Mouse (Mus musculus) stomach, embryonic 15.5 days (tissue): ENCODE data around the gene Kbtbd6. TPM values are rescaled to one million over a fixed set of nuclear protein-coding genes. Genes with fewer than 3 reads are reported as not detected.
"Not testable (repeated sequence)": the region's sequence is repeated elsewhere in the genome, so short reads cannot be mapped to it uniquely, and the experiment has no call there.

Experiments used
- ATAC-seq: fragments of 200-750 bp; cut with Nextera tagmentation; 2 replicates; pipeline ENCODE4 v1.8.0; 2017; ENCODE audit warnings: low read depth, moderate number of reproducible peaks, moderate TSS enrichment; ENCODE audit not compliant: insufficient read depth, low FRiP score
- H3K27ac ChIP-seq: fragments of 300-500 bp; sonication (generic); 2 replicates; pipeline ENCODE4 v1.5.1; 2015; ENCODE audit warnings: mild to moderate bottlenecking, inconsistent platforms
- H3K27me3 ChIP-seq: fragments of 300-500 bp; sonication (generic); replicated peaks from 2 replicates; pipeline ENCODE4 v1.6.1; 2015; ENCODE audit warnings: inconsistent platforms
- H3K36me3 ChIP-seq: fragments of 300-500 bp; sonication (generic); 2 replicates; pipeline ENCODE4 v1.6.1; 2015; ENCODE audit warnings: inconsistent platforms
- H3K4me1 ChIP-seq: fragments of 300-500 bp; sonication (generic); 2 replicates; pipeline ENCODE4 v1.6.1; 2015; ENCODE audit warnings: inconsistent platforms
- H3K4me2 ChIP-seq: fragments of 300-500 bp; sonication (generic); 2 replicates; pipeline ENCODE4 v1.6.1; 2015; ENCODE audit warnings: mild to moderate bottlenecking, inconsistent platforms
- H3K4me3 ChIP-seq: fragments of 300-500 bp; sonication (generic); replicated peaks from 2 replicates; pipeline ENCODE4 v1.5.1; 2015; ENCODE audit warnings: inconsistent platforms
- H3K9ac ChIP-seq: fragments of 300-500 bp; sonication (generic); 2 replicates; pipeline ENCODE4 v1.6.1; 2015; ENCODE audit warnings: inconsistent platforms
- H3K9me3 ChIP-seq: fragments of 300-500 bp; sonication (generic); 2 replicates; pipeline ENCODE4 v1.6.1; 2016; ENCODE audit warnings: inconsistent platforms
- WGBS: fragments of 180-500 bp; shearing (Covaris S2); methylation state at CpG from one replicate; pipeline ENCODE4 v1.1.7; 2015; 5-methylcytosine and 5-hydroxymethylcytosine counted together
- polyA plus RNA-seq: library from polyadenylated mRNA; unstranded; fragments of >200 nt; fragmentation: Nextera tagmentation; extraction: Ambion mirVana; gene quantifications from 2 replicates; pipeline ENCODE4 v1.2.1, GENCODE M21; 2015

Gene Kbtbd6
- 2.7 and 3.7 TPM in 2 replicates for polyA plus RNA-seq

DNA sequence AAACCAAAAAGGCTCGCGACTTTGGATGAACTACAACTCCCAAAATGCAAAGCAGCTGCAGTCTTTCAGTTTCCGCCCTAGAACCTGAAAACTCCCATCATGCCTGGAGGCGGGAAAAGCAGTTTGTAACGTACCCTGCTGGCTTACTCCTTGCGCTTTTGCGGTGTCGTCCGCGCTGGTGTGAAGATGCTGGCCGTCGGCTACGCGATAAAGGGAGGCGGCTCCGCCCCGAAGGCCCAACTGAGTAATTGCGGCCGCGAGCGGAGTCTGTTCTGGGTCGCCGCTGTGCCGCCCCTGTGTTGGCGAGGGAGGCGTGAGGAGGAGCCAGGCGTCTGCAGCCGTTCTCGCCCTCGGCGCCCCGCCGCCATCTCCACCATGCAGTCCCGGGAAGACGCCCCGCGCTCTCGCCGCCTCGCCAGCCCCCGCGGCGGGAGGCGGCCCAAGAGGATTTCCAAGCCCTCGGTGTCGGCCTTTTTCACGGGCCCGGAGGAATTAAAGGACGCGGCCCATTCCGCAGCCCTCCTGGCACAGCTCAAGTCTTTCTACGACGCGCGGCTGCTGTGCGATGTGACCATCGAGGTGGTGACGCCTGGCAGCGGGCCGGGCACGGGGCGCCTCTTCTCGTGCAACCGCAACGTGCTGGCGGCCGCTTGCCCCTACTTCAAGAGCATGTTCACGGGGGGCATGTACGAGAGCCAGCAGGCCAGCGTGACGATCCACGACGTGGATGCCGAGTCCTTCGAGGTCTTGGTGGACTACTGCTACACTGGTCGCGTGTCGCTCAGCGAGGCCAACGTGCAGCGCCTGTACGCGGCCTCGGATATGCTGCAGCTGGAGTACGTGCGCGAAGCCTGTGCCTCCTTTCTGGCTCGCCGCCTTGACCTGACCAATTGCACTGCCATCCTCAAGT lies at the start of gene Kbtbd6:
TSS of gene Kbtbd6 (plus strand) at position 155 of the 910 bp plus-strand sequence.
- peak; percentile 93 for ATAC-seq
- 23% methylated on average over 47 of the region's 89 CpGs for WGBS

DNA sequence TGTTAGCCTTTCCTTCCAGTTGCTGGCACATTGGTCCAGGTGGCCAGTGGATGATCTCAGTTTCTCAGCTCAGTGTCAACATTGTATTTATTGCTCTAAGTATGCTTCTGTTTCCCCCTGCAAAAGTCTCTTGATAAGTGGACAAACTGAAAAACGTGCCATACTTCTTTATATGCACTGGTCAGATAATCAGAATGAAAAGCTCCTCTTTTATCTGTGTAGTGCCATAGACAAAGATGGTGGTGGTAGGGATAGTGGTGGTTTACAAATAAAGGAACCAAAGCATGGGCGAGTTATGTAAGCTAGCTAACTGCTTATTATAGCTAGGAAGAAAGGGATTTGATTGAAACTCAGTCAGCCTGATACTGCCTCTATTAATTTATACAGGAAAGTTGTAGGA lies 44.0 kb upstream of the Kbtbd6 start:
- H3K36me3 ChIP-seq: 0 out of 2 replicates have a peak, but pooled peaks cover 8% of the 10 kb centered on the region
- H3K4me1 ChIP-seq: peaks cover 5% of the 10 kb centered on the region; the same call in 1 of the 2 replicates
- ATAC-seq: no peak
- no peaks in the 10 kb centered on the region for H3K27me3 ChIP-seq
- H3K4me2 ChIP-seq: no peak overlapping the region
- no peak overlapping the region for H3K4me3 ChIP-seq
- WGBS: 63% methylated on average over 2 of the region's 2 CpGs
- H3K9me3 ChIP-seq: no peaks in the 10 kb centered on the region
- no peak overlapping the region for H3K27ac ChIP-seq
- H3K9ac ChIP-seq: no peak overlapping the region

More for the DNA sequence above, at the start of gene Kbtbd6:
- not testable (repeated sequence) for H3K9me3 ChIP-seq, H3K4me1 ChIP-seq, H3K9ac ChIP-seq, H3K36me3 ChIP-seq, H3K27me3 ChIP-seq
- Histone ChIP-seq H3K4me3 (peak within 1 kb of the TSS; percentile 63), H3K27ac (peak within 1 kb of the TSS; percentile 63; the same call in 1 of the 2 replicates), H3K4me2 (peak within 1 kb of the TSS; percentile 79)

DNA sequence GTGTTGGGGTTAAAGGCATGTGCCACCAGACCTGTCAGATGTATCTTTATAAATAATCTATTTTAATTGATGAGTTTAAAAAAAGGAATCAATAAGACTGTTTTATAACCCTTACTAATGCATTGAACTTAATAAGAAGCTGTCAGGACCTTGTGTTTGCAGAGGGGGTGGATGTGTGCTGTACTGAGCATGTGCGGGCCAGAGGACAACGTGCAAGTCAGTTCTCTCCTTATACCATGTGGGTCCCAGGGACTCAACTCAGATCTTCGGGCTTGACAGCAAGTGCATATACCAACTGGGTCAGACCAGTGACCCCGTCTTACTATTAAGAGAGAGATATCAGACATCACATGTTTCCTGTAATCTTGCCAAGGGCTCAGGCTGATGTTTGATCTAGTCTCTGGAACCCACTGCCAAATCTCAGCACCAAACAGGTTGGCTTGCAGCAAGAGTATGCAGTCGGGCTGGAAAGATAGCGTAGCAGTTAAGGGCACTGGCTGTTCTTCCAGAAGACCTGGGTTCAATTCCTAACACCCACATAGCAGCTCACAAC lies 42.3 kb upstream of the Kbtbd6 start:
- Histone ChIP-seq H3K4me3 (no peak overlapping the region), H3K4me1 (peaks cover 5% of the 10 kb centered on the region; the same call in 1 of the 2 replicates), H3K36me3 (0 out of 2 replicates have a peak, but pooled peaks cover 7% of the 10 kb centered on the region), H3K9me3 (no peaks in the 10 kb centered on the region), H3K9ac (no peak overlapping the region), H3K27ac (no peak overlapping the region), H3K27me3 (no peaks in the 10 kb centered on the region), H3K4me2 (no peak overlapping the region)
- ATAC-seq: 0 out of 2 replicates have a peak, but pooled peaks have one; percentile 38
- WGBS: 81% methylated on average over 6 of the region's 6 CpGs

DNA sequence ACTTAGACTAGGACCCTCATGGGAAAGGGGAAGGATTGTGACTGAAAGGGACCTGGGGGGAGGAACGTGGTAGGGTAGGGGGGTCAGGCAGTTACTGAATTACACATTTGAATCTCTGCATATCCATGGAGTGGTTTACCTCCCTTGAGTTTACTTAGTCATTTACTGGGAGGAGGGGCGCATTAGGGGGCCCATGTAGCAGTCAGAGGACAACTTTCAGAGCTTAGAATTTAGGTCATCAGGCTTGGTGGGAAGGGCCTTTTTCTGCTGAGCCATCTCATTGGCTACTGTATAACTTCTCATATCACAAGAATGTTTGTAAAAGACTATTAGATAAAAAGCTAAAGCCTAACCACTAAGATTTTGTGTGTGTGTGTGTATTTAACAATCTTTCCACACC lies 41.0 kb upstream of the Kbtbd6 start:
- no peak overlapping the region for H3K9ac ChIP-seq
- peak overlapping the region; percentile 44; the same call in 1 of the 2 replicates for H3K27ac ChIP-seq
- WGBS: 75% methylated on average over 2 of the region's 2 CpGs
- H3K4me1 ChIP-seq: peaks cover 5% of the 10 kb centered on the region; the same call in 1 of the 2 replicates
- 0 out of 2 replicates have a peak, but pooled peaks cover 7% of the 10 kb centered on the region for H3K36me3 ChIP-seq
- H3K4me2 ChIP-seq: no peak overlapping the region
- ATAC-seq: peak; percentile 90
- H3K4me3 ChIP-seq: no peak overlapping the region
- H3K9me3 ChIP-seq: no peaks in the 10 kb centered on the region
- no peaks in the 10 kb centered on the region for H3K27me3 ChIP-seq

DNA sequence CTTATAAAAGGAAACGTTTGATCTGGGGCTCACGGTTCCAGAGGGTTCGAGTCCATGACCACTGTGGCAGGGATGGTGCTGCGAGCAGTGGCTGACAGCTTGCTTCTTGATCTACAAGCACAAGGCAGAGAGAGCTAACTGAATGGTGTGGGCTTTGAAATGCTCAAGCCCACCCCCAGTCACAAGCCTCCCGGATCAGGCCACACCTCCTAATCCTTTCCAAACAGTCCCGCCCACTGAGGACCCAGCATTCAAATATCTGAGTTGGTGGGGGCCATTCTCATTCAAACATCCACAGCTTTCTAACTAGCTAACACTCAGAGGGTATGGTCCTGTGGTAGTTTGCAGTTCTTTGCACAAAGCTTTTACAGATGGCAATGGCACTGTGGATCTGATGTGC lies 38.5 kb upstream of the Kbtbd6 start:
- WGBS: 86% methylated on average over 6 of the region's 6 CpGs
- H3K4me2 ChIP-seq: no peak overlapping the region
- ATAC-seq: no peak
- 0 out of 2 replicates have a peak, but pooled peaks cover 7% of the 10 kb centered on the region for H3K36me3 ChIP-seq
- peaks cover 5% of the 10 kb centered on the region; the same call in 1 of the 2 replicates for H3K4me1 ChIP-seq
- H3K27me3 ChIP-seq: no peaks in the 10 kb centered on the region
- H3K9ac ChIP-seq: no peak overlapping the region
- H3K9me3 ChIP-seq: no peaks in the 10 kb centered on the region
- no peak overlapping the region for H3K4me3 ChIP-seq
- no peak overlapping the region for H3K27ac ChIP-seq

DNA sequence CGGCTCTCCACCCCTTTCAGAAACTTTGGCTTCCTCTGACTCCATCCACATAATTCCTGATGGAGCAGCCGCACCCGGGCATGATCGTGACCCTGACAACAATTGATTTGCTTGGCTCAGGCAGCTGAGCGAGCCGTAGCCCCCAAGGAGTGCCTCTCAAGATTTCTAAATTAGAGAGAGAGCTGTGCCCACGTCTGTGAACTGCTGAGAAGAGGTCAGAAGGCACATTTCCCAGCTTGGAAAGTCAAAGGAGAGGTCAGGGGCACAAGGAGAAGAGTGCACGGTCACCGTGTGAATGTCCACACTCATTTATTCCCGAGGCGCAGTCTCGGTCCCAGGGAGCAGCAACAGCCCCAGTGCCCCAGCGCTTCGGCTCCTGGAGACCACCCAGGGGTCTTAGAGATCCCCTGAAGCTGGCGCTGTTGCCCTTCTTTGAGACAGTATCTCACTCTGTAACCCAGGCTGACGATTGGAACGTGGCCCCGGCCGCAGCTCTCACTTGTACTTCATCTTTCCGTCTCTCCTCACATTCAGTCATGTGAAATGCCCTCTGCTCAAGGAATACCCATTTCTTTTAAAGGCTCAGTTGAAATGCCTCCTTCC lies 31.5 kb upstream of the Kbtbd6 start:
- 59% methylated on average over 20 of the region's 20 CpGs for WGBS
- no peak overlapping the region for H3K4me2 ChIP-seq
- no peak for ATAC-seq

DNA sequence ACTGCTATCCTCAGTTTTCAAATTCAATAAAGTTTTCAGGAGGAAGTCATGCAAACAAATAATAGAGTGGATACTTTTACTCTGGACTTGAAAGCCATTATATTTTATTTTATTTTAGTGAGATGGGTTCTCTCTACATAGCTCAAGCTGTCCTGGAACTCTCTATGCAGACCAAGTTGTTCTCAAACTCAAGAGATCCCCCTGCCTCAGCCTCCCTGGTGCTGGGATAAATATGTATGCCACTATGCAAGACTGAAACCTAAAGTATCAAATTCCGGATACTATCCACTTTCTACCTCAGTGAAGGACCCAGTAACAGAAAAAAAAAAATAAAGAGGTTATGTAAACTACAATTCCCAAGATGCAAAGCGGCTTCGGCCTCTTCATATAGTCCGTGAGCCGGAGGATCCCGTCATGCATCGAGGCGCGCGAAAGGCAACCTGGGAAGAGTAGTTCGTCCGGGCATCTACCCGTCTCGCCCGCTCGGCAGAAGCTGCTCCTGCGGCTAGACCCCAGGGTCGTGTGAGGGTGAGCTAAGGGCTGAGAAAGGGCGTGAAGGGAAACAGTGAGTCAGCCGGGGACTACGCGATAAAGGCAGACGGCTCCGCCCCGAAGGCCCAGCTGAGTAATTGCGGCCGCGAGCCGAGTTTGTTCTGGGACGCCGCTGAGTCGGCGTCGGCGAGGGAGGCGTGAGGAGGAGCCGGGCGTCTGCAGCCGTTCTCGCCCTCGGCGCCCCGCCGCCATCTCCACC lies 25.5 kb upstream of the Kbtbd6 start, which contains the start of gene Kbtbd7:
TSS of gene Kbtbd7 (plus strand) at position 533 of the 751 bp plus-strand sequence.
- whole genome bisulfite sequencing: under 1% methylated on average over 43 of the region's 44 CpGs
- Histone ChIP-seq H3K27ac (peak within 1 kb of the TSS; percentile 67), H3K4me1 (no peaks in the 10 kb centered on the region), H3K4me2 (peak within 1 kb of the TSS; percentile 41), H3K4me3 (peak within 1 kb of the TSS; percentile 42), H3K9me3 (no peaks in the 10 kb centered on the region; the same call in 1 of the 2 replicates), H3K36me3 (peaks cover 9% of the 10 kb centered on the region; the same call in 1 of the 2 replicates), H3K27me3 (no peaks in the 10 kb centered on the region), H3K9ac (no peak within 1 kb of the TSS)
- ATAC-seq: peak; percentile 99

More for the DNA sequence above, 31.5 kb upstream of the Kbtbd6 start:
- H3K27ac ChIP-seq: no peak overlapping the region
- H3K9me3 ChIP-seq: no peaks in the 10 kb centered on the region
- no peaks in the 10 kb centered on the region for H3K27me3 ChIP-seq
- H3K9ac ChIP-seq: no peak overlapping the region
- H3K4me1 ChIP-seq: no peaks in the 10 kb centered on the region
- peaks cover 5% of the 10 kb centered on the region; the same call in 1 of the 2 replicates for H3K36me3 ChIP-seq
- no peak overlapping the region for H3K4me3 ChIP-seq

DNA sequence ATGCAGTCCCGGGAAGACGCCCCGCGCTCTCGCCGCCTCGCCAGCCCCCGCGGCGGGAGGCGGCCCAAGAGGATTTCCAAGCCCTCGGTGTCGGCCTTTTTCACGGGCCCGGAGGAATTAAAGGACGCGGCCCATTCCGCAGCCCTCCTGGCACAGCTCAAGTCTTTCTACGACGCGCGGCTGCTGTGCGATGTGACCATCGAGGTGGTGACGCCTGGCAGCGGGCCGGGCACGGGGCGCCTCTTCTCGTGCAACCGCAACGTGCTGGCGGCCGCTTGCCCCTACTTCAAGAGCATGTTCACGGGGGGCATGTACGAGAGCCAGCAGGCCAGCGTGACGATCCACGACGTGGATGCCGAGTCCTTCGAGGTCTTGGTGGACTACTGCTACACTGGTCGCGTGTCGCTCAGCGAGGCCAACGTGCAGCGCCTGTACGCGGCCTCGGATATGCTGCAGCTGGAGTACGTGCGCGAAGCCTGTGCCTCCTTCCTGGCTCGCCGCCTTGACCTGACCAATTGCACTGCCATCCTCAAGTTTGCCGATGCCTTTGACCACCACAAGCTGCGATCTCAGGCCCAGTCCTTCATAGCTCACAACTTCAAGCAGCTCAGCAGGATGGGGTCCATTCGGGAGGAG lies 24.8 kb upstream of the Kbtbd6 start:
- not testable (repeated sequence) for H3K4me1 ChIP-seq, H3K36me3 ChIP-seq, H3K27me3 ChIP-seq, H3K9ac ChIP-seq, H3K9me3 ChIP-seq
- H3K4me3 ChIP-seq: peak overlapping the region; percentile 42
- 64% methylated on average over 8 of the region's 59 CpGs for WGBS
- peak; percentile 8; the same call in 1 of the 2 replicates for ATAC-seq
- H3K27ac ChIP-seq: peak overlapping the region; percentile 67
- H3K4me2 ChIP-seq: peak overlapping the region; percentile 41

DNA sequence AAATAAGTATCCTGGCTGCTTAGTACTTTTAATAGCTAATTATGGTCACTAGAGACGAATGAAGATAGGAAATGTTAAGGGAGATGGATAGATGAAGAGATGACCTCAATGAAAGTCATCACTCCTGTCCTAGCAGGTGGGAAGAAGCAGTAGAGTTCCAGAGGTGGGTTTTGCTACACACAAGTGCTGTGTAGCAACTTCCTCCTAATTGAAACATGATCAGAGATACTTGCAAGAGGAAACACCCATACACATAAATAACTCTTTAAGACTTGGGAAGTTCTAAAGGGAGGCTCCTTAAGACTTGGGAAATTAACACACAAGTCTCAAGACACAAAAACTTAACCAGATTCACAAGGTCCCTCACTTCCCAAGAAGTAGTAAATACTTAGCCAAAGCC lies 17.6 kb upstream of the Kbtbd6 start:
- no peaks in the 10 kb centered on the region for H3K9me3 ChIP-seq
- 77% methylated on average over 1 of the region's 1 CpGs for WGBS
- no peaks in the 10 kb centered on the region for H3K27me3 ChIP-seq
- H3K4me2 ChIP-seq: no peak overlapping the region
- H3K36me3 ChIP-seq: no peaks in the 10 kb centered on the region
- H3K4me1 ChIP-seq: no peaks in the 10 kb centered on the region
- no peak overlapping the region for H3K9ac ChIP-seq
- ATAC-seq: no peak
- H3K27ac ChIP-seq: no peak overlapping the region
- H3K4me3 ChIP-seq: no peak overlapping the region

DNA sequence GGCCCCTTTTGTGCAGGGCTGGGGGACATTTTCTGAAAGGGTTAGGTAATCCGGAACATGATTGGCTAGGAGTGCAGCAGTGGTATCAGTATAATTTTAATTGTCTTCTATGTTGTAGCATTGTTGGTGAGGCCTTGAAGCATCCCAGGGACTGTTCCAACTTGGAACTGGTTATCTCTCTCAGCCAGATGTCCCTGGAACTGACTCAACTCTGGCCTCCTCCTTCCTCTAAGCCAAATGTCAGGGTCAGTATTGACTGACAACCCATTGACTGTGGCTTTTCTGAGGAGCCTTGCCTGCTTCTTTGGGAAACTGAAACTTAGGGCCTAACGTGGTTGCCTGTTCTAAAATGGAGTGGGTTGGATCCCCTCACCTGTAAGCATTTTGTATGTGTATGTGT lies 11.0 kb upstream of the Kbtbd6 start:
- H3K4me1 ChIP-seq: no peaks in the 10 kb centered on the region
- H3K4me2 ChIP-seq: no peak overlapping the region
- no peaks in the 10 kb centered on the region for H3K9me3 ChIP-seq
- H3K27me3 ChIP-seq: no peaks in the 10 kb centered on the region
- H3K4me3 ChIP-seq: no peak overlapping the region
- no peak overlapping the region for H3K27ac ChIP-seq
- no peaks in the 10 kb centered on the region for H3K36me3 ChIP-seq
- ATAC-seq: no peak
- H3K9ac ChIP-seq: no peak overlapping the region
- WGBS: 81% methylated on average over 2 of the region's 2 CpGs

DNA sequence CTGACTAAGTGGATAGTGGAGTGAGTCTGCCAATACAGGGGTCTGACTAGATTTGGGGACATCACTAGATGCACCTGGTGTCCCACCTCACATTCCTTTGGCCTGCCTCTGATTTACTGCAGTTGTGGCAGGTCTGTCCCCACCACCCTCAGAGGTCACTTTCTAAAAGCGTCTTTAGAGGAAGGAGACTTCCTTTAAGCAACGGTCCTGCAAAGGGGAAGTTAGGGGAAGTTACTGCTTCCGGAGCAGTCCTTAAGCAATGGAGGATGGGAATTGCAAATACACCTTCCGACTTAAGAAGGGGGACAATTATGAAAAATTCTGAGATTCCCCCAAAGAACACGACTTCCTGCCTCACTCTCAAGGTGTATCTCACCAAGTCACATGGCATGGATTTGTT lies 10.2 kb upstream of the Kbtbd6 start:
- Histone ChIP-seq H3K9ac (no peak overlapping the region), H3K4me2 (no peak overlapping the region), H3K36me3 (no peaks in the 10 kb centered on the region), H3K4me3 (no peak overlapping the region), H3K4me1 (no peaks in the 10 kb centered on the region), H3K9me3 (no peaks in the 10 kb centered on the region), H3K27me3 (no peaks in the 10 kb centered on the region), H3K27ac (no peak overlapping the region)
- 69% methylated on average over 5 of the region's 5 CpGs for WGBS
- ATAC-seq: no peak
